Mouse (Mus musculus) WW6 (cell line): ENCODE results near the gene Rcbtb2.

Experiments used
- DNase-seq: peaks from one replicate; pipeline ENCODE4 v3.0.0-alpha.2; 2013; ENCODE audit warnings: low read depth, low spot score

Rcbtb2 gene

DNA sequence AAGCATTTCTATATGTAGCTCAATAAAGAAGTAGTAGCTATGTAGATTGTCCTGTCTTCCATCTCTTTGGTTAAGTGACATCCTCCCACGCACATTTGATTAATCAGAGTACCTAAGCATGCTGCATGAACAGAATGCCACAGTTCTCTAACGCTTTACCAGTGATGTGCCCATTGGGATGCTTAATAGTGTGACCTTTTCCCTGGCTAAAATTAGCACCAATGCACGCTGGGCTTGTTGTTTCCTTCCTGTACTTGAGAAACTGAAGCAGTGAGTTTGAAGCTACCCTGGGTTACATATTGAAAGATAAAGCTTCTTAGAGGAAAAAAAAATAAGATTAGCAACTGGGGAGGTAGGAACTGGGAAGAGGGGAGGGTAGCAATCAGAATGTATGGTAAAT is 81.2 kb downstream of the Rcbtb2 start:
- DNase-seq: no peak

DNA sequence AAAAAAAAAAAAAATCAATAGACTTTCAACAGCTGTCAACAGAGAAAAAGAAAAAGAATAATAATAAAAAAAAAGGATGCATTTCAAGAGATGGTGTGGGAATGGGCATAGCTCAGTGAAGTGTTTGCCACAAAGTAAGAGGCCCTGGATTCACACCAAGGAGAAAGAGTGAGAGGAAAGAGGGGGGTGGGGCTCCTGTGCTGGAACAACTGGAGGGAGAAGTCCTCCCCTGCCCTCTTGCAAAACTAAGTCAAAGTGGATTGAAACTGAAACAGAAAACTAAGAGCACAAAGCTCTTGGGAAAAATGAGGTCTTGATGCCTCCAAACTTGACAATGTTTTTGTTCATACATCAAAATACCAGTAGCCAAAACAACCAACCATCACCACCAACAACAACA is 86.4 kb downstream of the Rcbtb2 start:
- DNase-seq: no peak

DNA sequence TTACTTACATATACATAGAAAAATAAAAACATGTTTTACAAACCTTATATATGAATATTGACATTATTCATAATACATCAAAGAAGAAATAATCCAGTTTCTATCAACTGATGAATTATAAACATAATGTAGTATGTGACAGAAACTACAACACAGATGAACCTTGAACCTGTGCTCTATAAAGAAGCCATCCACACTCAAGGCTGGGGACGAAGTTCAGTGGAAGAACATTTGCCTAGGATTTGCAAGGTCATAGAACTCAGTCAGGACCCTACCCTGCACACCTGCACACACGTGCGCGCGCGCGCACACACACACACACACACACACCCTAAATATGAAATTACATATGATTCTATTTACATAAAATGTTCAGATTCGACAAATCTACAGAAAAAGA is 87.4 kb downstream of the Rcbtb2 start:
- DNase-seq: no peak

DNA sequence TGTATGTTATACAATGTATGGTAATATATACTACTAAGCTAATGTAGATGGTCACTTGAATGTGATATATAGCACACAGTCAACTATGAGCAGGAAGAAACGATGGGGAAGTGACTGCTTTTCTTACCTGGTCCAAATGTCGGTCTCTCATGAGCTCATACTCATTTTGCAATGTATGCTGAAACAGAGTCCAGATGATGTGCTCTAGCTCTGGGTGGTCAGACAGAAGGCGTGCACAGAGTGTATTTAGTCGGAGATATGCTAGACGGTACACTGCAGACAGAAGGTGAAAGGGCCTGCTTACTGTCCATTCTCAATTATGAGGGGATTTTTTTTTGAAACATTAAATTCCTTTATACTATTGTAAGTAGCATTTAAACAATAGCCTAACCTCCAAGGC is 88.6 kb downstream of the Rcbtb2 start:
- DNase-seq: no peak

DNA sequence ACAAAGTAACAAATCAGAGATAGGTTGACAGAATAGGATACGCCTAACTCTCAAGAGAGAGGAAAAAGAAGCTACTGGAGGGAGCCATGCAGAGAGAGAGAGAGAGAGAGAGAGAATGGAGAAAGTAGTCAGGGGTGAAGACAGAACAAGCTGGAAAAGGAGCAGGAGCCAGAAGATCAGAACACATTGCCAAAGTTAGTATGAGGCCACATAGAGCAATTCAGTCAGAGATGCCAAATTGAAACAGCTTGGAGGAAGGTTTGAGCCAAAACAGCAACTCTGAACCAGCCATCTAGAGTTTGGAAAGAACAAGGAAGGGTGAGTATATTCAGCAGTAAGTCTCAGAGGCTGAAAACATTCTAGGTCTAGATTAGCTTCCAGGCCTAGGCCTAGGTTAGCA is 94.2 kb downstream of the Rcbtb2 start:
- no peak for DNase-seq

DNA sequence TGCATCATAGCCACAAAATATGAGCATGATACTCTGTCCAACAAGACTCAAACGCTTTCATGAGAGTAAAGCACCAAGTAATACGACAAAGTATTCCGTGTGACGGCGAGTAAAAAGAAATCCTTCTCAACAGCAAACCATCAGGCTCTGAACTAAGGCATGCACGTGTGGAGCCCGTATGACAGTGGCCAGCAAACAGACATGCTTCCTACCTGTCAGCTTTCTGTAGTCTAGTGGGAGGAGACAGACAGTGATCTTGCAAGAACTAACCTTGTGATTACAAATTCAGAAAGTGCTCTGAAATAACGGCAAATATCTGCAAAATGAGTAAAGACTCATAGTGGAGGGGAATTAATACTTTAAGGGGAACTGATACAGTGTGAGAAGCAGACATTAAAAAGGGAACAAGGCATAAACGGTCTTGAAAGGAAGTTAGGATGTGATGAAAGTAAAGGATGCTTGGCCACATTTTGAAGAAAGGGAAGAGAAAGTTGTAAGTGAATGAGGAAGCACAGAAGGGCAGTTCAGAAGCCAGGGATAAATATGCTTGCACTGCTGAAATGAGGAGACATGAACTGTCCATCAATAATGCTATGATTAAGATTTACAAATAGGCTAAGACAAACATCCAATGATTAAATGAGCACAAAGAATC is 99.6 kb downstream of the Rcbtb2 start:
- no peak for DNase-seq

DNA sequence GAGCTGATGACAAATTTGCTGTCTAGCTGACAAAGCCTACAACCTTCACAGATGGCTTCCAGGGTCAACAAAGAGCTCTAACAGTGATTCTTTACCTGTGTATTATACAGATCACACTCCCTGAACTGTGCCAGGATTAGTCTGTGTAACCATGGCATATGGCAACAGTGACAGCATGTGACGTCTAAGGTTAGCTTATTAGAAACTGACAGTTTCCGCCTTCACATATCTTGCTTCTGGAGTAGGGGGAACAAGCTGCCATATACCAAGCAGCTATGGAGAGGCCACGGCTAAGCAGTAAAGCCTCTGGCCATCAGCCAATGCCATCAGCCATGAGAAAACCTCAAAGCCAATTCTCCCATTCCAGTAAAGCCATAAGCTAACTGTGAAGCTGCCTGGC is 103.5 kb downstream of the Rcbtb2 start:
- DNase-seq: no peak

DNA sequence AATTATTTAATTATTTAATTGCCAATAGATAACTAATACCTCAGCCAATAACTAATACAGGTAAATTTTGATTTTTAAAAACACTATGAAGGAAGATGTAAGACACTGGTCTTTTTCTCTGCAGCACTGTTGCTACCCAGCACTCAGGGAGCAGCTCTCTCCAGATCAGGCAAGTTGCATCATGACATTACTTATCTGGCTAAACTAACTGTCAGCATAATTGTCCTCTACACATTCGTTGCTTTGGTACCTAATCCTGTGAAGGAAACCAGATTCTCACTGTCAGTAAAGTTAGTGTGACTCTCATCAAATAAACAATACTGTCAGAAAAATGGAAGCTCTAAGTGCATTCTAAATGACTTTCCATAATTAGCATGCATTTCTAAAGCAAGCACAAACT is 104.0 kb downstream of the Rcbtb2 start:
- DNase-seq: no peak

DNA sequence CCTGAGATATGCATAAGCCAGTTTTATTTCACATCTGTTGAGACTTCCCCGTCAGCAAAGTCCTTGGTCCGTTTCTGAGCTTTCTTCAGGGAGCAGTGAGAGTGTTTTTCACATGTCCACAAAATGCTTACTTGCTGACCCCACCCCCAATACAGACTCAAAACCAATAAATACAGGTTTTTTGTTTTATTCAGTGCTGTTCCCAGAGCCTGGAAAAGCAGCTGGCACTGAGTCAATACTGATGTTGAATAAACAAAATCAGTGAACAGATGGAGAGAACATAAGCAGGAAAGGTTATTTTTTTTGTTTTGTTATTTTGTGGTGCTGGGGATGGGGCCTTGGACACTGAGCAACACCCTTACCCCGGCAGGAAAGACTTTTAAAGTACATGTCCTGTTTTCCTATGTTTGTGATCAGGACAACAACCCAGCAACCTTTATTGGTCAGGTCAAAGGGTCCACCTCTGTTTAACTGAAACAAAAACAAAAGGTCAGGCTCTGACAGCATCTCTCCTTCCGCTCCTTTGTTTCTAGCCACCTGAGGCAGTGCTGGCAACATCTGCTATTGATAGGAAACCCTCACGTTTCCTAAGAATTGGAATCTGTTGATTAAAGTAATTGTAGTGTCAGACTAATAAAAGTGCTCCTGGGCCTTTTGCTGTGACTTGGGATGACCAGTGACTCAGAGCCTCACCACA is 108.6 kb downstream of the Rcbtb2 start:
- no peak for DNase-seq

DNA sequence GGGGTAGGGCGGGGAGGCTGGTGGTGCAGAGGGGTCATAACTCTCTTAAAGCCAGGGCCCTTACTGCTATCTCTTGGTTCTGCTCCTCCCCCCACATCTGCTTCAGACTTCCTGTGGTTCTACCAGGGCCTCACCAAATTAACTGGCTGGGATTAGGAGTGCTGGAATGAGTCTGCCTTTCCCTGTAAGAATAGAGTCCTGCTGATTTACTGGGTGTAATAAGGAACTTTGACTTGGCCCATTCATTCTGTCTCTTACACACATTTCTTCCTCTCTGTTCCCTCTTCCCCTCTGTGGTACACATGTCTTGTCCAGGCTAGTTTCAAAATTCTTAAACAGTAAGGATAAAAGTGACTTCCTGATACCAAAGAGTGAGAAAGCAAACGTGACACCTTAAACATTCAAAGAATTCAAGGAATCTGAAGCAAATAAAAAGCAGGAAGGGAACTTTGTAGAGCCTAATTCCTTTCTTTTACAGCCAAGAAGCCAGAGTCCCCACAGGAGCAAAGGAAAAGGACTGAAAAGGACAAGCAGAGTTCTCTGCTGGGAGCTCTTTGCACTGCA is 111.7 kb downstream of the Rcbtb2 start:
- no peak for DNase-seq

DNA sequence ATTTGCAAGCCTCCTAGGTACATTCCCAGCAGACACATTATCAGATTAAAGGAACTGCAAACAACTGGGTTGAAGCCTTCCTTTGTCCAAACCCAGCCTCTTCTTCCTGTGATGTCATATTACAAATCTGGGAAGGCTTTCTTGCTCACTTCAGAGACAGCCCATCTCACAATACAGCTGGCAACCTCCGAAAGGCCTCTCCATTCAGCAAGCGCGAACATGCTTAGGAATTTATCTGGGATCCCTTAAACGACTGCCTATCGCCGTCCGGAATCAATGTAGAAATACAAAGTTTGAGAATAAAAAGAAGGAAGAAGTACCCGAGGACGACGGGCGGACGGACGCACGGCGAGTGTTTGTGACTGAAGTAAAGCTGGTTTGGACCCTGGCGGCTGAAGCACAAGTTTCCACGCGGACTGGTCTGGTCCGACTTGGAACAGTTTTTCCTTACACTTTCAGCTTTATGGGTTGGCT is 115.0 kb downstream of the Rcbtb2 start, which contains the start of gene Lpar6:
TSS of gene Lpar6 (plus strand) at position 48 of the 474 bp plus-strand sequence.
- DNase-seq: peak; percentile 33

DNA sequence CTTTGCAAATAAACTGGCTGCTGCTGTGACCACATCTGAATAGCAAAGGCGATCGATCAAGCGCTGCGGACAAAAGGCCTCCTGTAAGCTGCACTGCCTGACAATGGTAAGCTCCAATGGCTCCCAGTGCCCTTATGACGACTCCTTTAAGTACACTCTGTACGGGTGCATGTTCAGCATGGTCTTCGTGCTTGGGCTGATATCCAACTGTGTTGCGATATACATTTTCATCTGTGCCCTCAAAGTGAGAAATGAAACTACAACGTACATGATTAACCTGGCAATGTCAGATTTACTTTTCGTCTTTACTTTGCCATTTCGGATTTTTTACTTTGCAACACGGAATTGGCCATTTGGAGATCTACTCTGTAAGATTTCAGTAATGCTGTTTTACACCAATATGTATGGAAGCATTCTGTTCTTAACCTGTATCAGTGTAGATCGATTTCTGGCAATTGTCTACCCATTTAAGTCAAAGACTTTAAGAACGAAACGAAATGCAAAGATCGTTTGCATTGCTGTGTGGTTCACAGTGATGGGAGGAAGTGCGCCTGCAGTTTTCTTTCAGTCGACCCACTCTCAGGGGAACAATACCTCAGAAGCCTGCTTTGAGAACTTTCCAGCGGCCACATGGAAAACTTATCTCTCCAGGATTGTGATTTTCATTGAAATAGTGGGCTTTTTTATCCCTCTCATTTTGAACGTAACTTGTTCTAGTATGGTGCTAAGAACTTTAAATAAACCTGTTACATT is 115.8 kb downstream of the Rcbtb2 start:
- DNase-seq: no peak

DNA sequence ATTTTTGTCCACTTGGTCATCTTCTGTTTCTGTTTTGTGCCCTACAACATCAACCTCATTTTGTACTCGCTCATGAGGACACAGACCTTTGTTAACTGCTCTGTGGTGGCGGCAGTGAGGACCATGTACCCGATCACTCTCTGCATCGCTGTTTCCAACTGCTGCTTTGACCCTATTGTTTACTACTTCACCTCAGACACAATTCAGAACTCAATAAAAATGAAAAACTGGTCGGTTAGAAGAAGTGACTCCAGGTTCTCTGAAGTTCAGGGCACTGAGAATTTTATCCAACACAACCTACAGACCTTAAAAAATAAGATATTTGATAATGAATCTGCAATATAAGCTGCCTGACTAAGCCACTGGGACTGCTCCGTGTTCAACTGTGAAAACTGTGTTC is 116.5 kb downstream of the Rcbtb2 start:
- no peak for DNase-seq

DNA sequence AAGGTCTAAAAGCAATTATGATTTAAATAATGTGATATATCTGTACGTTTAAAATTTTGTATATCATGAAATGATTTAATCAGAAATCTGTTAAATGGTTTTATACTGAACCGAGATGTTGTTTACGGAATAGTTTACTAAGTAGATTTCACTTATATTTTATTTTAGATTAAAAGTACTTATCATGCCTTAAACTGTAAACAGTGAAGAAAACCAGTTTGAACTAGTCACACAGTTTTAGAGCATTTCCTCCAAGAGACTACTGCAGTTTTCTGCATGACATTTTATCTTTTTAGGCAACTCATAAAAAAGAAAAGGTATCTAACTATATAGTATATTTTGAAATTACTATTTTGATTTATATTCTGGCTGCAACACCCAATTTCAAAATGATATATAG is 117.0 kb downstream of the Rcbtb2 start:
- no peak for DNase-seq

DNA sequence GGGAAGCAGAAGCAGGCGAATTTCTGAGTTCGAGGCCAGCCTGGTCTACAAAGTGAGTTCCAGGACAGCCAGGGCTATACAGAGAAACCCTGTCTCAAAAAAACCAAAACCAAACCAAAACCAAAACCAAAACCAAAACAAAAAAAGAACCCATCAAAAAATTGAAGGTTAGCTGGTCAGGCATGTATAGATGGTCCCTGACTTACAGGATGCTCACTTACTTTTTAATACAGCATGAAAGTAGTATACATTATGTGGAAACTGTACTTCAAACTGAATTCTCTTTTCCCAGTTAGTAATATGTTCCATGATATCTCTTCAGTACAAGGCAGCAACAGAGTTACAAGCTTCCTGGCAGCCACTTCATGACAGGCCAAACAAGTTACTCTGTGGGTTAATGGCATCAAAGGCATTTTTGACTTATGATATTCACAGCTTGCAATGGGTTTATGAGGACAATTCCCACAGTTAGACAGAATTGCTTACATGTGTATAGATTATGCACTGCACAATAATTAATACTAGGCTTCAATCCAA is 121.3 kb downstream of the Rcbtb2 start:
- DNase-seq: no peak

DNA sequence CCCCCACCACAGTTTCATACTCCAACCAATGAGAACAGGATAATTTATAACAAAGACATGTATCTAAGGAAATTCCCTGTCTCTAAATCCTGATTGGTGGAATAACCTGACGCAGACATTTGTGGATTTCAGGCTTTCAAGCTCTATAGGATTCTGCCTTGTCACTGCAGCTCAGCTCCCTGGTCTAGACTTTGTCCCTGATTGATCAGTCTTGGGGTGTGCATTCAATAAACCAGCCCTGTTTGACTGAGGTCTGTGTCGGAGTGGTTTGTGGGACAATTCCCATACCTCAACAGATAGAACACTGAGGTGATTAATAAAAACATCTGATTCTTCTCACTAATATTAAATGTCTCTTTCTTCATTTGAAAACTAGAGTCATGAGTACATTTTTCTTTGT is 127.2 kb downstream of the Rcbtb2 start:
- DNase-seq: no peak

DNA sequence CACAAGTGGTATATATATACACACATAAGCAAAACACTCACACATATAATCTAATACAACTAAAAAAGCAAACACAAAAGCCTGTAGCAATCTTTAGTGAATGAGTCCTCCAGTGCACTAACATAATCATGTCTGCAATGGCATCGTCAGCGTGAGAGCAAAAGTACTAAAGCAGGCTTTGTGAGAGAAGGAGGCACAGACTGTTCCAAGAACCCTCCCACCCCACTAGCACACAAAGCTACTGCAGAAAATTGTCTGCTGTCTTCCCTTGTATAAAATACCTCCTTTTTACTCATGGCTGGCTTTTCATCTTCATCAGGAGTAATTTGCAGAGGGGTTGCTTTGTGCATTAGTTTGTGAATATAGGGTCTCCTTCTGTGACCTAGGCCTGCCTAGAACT is 129.4 kb downstream of the Rcbtb2 start:
- no peak for DNase-seq

DNA sequence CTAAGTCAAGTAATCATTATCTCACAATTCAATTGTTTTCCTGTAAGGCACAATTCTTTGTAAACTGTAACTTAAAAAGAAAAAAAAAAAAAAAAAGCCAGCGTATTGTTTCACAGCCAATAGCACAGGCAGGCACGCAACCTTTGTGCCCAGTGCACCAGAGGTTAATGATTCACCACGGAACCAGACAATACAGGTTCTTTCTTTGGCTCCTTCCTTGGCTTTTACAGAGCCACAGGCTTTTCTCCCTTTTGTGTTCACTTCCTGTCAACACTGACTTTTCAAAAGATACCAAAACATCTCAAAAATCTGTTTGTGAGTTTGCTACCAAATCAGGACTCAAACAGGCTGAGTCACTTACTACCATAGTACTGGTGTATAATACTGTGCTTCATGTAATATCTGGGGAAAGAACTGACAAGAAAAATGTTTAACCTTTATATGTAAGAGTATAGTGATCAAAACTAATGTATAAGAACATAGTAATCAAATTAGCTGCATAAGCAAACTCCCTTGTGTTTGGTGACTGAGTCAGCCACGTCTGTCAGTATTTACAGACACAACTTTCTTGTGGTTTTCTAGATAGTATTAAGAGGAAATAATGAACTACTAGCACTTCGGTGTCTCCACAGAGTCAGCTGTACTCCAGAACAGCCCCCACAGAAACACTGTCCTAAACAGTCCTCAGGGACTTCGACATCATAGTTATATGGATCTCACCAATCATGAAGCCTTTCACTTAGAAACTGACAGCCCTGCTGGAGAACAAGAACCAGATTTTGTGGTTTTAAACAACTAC is 130.8 kb downstream of the Rcbtb2 start:
- no peak for DNase-seq

DNA sequence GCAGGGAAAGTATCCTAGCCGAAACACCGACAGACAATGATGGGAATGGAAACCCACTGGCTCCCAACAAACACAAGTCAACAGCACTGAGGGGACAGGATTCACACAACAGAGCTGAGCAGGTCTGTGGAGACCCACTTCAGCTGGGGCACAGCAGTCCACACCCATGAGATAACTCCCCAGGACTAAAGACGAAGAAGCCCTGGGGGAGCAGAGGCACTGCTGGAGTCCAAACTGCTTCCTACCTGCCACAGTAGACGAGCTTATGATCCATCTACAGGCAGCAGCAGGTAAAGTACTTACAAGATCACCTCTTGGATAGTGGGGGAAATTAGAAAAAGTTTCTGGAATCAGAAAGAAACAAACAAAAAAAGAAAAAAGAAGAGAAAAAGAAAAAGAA is 131.6 kb downstream of the Rcbtb2 start:
- DNase-seq: no peak

DNA sequence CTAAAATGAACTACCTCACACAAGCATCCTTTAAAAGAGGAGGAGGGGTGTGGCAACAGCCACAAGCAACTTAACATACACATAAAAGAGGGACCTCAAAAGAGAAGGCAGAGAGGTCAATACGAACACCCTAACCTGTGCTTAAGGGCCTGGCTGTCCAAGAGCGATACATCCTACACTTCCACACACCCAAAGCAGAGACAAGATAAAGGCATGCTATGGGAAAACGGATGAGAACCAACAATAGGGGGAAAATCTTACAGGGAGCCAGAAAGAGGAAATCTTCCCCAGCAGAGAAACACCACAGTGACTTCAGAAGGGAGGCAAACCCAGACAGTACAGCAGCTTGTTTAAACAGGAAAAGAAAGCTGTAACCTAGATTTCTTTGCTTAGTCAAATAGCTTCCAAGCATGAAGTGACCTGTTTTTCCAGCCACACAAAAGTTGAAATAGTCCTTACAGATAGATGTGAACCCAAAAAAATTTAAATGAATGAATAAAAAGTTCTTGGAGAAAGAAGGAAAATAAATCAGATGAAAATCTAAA is 132.7 kb downstream of the Rcbtb2 start:
- DNase-seq: no peak

DNA sequence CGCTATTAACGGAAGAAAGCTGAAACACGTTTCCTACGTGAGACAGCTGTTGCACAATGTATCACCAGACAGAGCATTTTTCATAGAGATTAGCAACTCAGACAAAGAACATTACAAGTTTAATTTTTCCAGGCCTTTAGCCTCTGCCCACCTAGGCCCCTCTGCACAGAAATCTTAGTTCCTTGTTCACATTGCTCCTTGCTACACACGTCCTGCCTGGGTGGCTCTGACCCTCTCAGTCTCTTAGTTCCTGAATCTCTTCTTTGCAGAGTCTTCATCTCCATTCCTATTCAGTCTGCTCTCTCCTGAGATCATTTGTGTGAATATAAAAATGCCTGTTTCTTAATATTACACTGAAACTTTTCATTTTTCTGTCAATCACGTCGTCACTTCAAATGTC is 134.5 kb downstream of the Rcbtb2 start:
- DNase-seq: no peak
